Mouse (Mus musculus) hindbrain, embryonic 13.5 days (tissue): ENCODE measurements around the gene Lmbrd2. TPM values are rescaled to one million over a fixed set of nuclear protein-coding genes. Genes with fewer than 3 reads are reported as not detected.
"Not testable (repeated sequence)": the region's sequence is repeated elsewhere in the genome, so short reads cannot be mapped to it uniquely, and the experiment has no call there.

Source experiments
- ATAC-seq: fragments of 200-750 bp; cut with Nextera tagmentation; 2 replicates; pipeline ENCODE4 v1.8.0; 2017; ENCODE audit warnings: moderate TSS enrichment; ENCODE audit not compliant: low FRiP score
- H3K27ac ChIP-seq: fragments of 300-500 bp; sonication (generic); 2 replicates; pipeline ENCODE4 v1.5.1; 2015; ENCODE audit warnings: inconsistent platforms, mild to moderate bottlenecking, moderate library complexity
- H3K27me3 ChIP-seq: fragments of 300-500 bp; sonication (generic); 2 replicates; pipeline ENCODE4 v1.6.1; 2015; ENCODE audit warnings: mild to moderate bottlenecking, inconsistent platforms
- H3K36me3 ChIP-seq: fragments of 300-500 bp; sonication (generic); 2 replicates; pipeline ENCODE4 v1.6.1; 2015; ENCODE audit warnings: mild to moderate bottlenecking, inconsistent platforms
- H3K4me1 ChIP-seq: fragments of 300-500 bp; sonication (generic); replicated peaks from 2 replicates; pipeline ENCODE4 v1.6.1; 2015; ENCODE audit warnings: inconsistent platforms
- H3K4me2 ChIP-seq: fragments of 300-500 bp; sonication (generic); 2 replicates; pipeline ENCODE4 v1.6.1; 2015; ENCODE audit warnings: inconsistent platforms, mild to moderate bottlenecking, moderate library complexity
- H3K4me3 ChIP-seq: fragments of 300-500 bp; sonication (generic); 2 replicates; pipeline ENCODE4 v1.5.1; 2015; ENCODE audit warnings: mild to moderate bottlenecking, inconsistent platforms
- H3K9ac ChIP-seq: fragments of 300-500 bp; sonication (generic); 2 replicates; pipeline ENCODE4 v1.6.1; 2015; ENCODE audit warnings: mild to moderate bottlenecking, inconsistent platforms
- H3K9me3 ChIP-seq: fragments of 300-500 bp; sonication (generic); 2 replicates; pipeline ENCODE4 v1.6.1; 2016; ENCODE audit warnings: inconsistent platforms
- WGBS: fragments of 180-500 bp; shearing (Covaris S2); methylation state at CpG from one replicate; pipeline ENCODE4 v1.1.7; 2015; 5-methylcytosine and 5-hydroxymethylcytosine counted together
- polyA plus RNA-seq: library from polyadenylated mRNA; unstranded; fragments of >200 nt; fragmentation: Nextera tagmentation; extraction: Ambion mirVana; gene quantifications from 2 replicates; pipeline ENCODE4 v1.2.1, GENCODE M21; 2015

Lmbrd2 gene
- polyA plus RNA-seq, 1 experiment from 2014 or later, result 3.8 TPM

DNA sequence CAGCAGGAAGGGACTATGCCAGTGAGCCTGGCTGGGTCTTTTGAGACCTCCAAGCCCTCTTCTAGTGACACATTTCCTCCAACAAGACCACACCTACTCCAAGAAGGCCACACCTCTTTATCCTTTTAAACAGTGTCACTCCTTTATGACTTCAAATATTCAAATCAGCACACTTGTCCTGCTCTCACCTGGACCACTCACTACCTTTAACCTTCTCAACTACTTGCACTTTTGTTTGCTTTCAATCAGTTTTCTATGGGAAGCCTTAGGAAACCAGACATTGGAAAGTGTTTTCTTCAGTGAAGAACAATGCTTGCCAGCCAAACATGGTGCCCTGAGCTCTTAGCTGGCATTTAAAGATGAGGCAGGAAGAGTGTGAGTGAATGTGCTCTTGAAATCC, 15.0 kb downstream of the Lmbrd2 start, which contains the start of gene Skp2:
Gene Skp2, minus strand, starts transcription at position 101 of the 400 bp plus-strand sequence.
- Histone ChIP-seq H3K9ac (no peak within 1 kb of the TSS), H3K4me1 (no peaks in the 10 kb centered on the region), H3K27me3 (no peaks in the 10 kb centered on the region), H3K4me2 (no peak within 1 kb of the TSS), H3K9me3 (no peaks in the 10 kb centered on the region), H3K36me3 (peaks cover 52% of the 10 kb centered on the region), H3K4me3 (no peak within 1 kb of the TSS), H3K27ac (no peak within 1 kb of the TSS)
- ATAC-seq, result no peak

DNA sequence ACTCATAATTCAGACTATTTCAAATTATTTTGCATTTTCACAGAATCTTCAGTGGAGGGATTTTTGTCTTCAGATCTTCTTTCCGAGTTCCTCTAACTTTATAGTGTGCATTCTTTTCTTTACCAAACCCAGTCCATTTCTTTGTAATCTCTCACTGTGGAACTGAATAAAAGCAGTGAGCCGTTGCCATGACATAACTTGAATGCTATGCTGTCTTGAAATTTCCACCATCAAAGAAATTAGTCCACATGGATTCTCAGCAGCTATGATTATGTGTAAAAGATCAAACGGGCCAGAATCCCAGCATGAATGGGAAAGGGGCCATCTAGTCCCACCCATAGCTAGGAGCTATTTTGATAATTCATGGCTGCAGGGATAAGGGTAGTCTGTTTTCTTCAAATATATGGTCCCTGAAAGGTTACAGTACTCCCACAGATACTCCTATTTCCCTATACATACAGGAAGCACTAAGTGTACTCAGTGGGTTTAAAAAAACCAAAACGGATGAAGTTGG, 22.3 kb downstream of the Lmbrd2 start:
- H3K4me2 ChIP-seq, result no peak overlapping the region
- no peaks in the 10 kb centered on the region for H3K4me1 ChIP-seq
- H3K27me3 ChIP-seq, result no peaks in the 10 kb centered on the region
- H3K9me3 ChIP-seq, result no peaks in the 10 kb centered on the region
- no peak for ATAC-seq
- H3K36me3 ChIP-seq, result peaks cover 37% of the 10 kb centered on the region
- H3K4me3 ChIP-seq, result no peak overlapping the region
- 68% methylated on average over 4 of the region's 4 CpGs for WGBS
- no peak overlapping the region for H3K27ac ChIP-seq
- H3K9ac ChIP-seq, result no peak overlapping the region

DNA sequence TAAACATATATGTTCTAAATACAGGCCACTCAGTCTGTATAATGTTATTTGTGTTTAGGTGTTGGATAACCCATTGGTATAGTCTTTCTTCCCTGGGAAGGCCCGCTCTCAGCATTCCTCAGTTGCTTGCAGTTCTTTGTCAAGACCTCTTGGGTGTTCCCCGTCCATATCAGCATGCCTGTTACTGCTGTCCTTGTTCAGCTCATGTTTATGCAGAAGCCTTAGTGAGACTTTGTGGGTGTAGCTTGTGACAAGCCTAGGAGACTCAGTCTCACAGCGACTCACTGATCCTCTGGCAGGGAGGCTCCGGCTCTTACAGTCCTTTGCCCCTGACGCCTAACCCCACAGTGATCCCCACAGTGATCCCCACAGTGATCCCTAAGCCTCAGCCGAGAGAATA, 23.8 kb downstream of the Lmbrd2 start:
- Histone ChIP-seq H3K9me3 (no peaks in the 10 kb centered on the region), H3K4me1 (no peaks in the 10 kb centered on the region), H3K27me3 (no peaks in the 10 kb centered on the region), H3K4me2 (no peak overlapping the region), H3K36me3 (peaks cover 48% of the 10 kb centered on the region), H3K27ac (no peak overlapping the region), H3K4me3 (no peak overlapping the region), H3K9ac (no peak overlapping the region)
- whole genome bisulfite sequencing, result 48% methylated on average over 6 of the region's 6 CpGs
- no peak for ATAC-seq

DNA sequence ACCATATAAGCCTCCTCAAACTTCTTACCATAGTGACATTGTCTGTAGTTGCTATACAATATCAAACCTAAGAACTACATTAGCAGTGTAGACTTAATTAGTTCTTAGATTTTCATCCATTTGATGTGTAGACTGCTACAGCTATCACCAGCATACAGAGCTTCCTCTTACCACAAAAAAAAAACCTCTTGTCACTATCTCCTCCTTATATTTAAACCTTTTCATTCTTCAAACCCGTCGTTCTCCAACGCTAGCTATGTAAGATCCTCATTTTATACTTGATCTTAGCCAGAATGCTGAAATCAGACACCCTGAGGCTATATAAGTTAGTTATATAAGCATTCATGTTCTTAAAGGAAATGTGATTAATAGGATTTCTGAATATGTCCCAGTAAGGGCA, 36.7 kb downstream of the Lmbrd2 start:
- Histone ChIP-seq H3K4me1 (no peaks in the 10 kb centered on the region), H3K27me3 (no peaks in the 10 kb centered on the region), H3K27ac (no peak overlapping the region), H3K4me3 (no peak overlapping the region), H3K9me3 (no peaks in the 10 kb centered on the region), H3K36me3 (peaks cover 46% of the 10 kb centered on the region), H3K9ac (no peak overlapping the region), H3K4me2 (no peak overlapping the region)
- ATAC-seq, result no peak
- 96% methylated on average over 3 of the region's 3 CpGs for WGBS

DNA sequence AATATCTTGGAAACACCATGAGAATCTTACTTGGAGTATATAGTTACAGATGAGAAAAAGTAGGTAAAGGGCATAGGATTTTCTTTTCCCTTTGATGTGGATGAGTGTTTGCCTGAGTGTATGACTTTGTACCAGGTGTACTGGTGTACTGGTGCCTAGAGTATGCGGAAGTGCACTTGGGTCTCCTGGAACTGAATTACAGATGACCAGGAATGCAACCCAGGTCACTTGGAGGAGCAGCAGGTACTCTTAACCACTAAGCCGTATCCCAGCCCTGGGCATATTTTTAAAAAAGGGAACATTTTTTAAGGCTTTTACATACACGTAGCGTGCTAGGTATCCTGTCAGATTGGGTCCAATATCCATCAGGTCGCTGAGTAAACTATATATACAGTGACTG, 43.6 kb downstream of the Lmbrd2 start:
- no peaks in the 10 kb centered on the region for H3K4me1 ChIP-seq
- H3K36me3 ChIP-seq, result peaks cover 53% of the 10 kb centered on the region
- no peaks in the 10 kb centered on the region for H3K27me3 ChIP-seq
- no peak overlapping the region for H3K9ac ChIP-seq
- no peak for ATAC-seq
- no peaks in the 10 kb centered on the region for H3K9me3 ChIP-seq
- no peak overlapping the region for H3K27ac ChIP-seq
- WGBS, result 95% methylated on average over 5 of the region's 5 CpGs
- no peak overlapping the region for H3K4me3 ChIP-seq
- H3K4me2 ChIP-seq, result no peak overlapping the region

DNA sequence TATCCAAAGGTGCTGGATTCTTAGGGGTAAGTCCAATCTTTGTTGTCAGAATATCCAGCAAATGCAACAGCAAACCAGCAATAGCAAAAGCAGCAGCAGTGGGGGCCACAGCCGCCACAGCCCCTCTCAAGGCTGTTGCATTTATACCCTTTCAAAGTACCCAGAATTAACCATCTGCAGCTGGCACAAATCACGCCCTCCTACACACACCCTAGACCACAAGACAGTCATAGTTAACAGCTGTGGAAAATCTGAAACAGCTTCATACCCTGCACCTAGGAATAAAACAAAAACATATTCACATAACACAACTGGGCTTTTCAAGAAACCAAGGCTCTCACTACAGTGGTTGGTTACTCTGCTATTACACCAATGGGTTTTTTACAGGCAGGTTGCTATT, 49.4 kb downstream of the Lmbrd2 start:
- H3K4me2 ChIP-seq, result no peak overlapping the region
- H3K4me3 ChIP-seq, result no peak overlapping the region
- H3K9me3 ChIP-seq, result no peaks in the 10 kb centered on the region
- no peak overlapping the region for H3K27ac ChIP-seq
- no peak overlapping the region for H3K9ac ChIP-seq
- H3K4me1 ChIP-seq, result no peaks in the 10 kb centered on the region
- peaks cover 51% of the 10 kb centered on the region for H3K36me3 ChIP-seq
- WGBS, result 96% methylated on average over 2 of the region's 2 CpGs
- no peak for ATAC-seq
- no peaks in the 10 kb centered on the region for H3K27me3 ChIP-seq

DNA sequence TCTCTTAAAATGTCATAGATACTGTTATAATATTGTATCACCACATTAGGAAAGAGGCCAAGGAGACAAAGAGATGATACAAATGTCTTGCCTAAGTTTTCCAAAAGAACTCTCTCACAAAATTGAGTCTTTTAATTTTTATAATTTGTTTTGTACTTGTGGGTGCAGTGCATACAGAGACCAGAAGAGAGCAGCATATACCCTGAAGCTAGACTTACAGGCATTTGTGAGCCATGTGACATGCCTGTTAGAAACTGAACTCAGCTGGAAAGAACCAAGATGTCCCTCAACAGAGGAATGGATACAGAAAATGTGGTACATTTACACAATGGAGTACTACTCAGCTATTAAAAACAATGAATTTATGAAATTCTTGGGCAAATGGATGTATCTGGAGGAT, 52.3 kb downstream of the Lmbrd2 start:
- peaks cover 52% of the 10 kb centered on the region for H3K36me3 ChIP-seq
- ATAC-seq, H3K27me3 ChIP-seq, H3K4me2 ChIP-seq, H3K27ac ChIP-seq, H3K4me3 ChIP-seq, H3K9ac ChIP-seq, H3K4me1 ChIP-seq, H3K9me3 ChIP-seq: not testable (repeated sequence)

DNA sequence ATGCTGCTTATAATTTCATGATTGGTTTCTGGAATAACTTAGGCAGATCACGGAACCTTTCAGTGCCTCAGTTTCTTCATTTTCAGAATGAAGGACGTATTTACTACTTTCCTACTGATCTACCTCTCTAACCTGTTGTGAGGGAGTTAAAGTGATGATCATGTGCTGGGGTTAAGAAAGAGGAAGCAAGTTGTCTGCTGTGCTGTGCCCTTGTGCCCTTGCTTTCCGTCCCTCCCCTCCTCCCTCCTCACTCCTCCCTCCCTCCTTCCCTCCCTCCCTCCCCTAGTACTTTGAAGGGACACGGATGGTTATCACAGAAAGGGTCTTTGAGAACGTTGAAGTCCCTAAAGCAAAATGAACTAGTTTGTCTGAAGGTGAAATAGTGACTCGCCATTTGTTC, 58.1 kb downstream of the Lmbrd2 start:
- Histone ChIP-seq H3K4me3 (no peak overlapping the region), H3K27me3 (no peaks in the 10 kb centered on the region), H3K4me2 (no peak overlapping the region), H3K9ac (no peak overlapping the region), H3K36me3 (peaks cover 28% of the 10 kb centered on the region), H3K27ac (no peak overlapping the region), H3K9me3 (no peaks in the 10 kb centered on the region), H3K4me1 (no peaks in the 10 kb centered on the region)
- 64% methylated on average over 6 of the region's 6 CpGs for WGBS
- no peak for ATAC-seq

DNA sequence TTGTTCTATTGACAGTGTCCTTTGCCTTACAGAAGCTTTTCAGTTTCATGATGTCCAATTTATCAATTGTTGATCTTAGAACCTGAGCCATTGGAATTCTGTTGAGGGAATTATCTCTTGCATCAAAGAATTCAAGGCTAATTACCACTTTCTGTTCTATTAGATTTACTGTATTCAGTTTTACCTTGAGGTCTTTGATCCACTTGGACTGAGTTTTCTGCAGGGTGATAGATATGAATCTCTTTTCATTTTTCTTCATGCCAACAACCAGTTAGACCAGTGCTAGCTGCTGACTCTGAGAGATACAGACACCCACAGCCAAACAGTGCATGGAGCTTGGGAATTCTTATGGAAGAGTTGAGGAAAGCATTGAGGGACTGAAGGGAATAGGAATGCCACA, 71.5 kb downstream of the Lmbrd2 start:
- no peak for ATAC-seq
- no peaks in the 10 kb centered on the region for H3K9me3 ChIP-seq
- H3K27me3 ChIP-seq, result no peaks in the 10 kb centered on the region

DNA sequence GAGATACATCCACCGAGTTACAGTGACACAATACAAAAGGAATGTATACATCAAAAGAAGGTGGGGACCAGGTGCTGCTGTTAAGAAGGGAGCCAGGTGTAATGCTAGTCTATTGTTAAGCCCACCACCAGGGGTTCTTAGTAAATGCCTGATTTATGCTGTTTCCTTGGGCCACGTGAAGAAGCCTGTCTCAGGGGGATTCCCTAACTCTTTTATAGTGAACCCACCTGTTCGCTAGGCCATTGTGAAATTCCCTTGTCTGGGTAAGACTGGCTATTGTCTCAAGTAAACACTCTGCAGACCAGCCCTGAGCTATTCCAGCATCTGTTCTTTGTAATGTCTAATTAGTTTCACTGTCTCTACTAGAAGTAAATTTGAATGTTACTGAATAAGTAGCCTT, 72.7 kb downstream of the Lmbrd2 start:
- not testable (repeated sequence) for ATAC-seq, H3K9ac ChIP-seq
- WGBS, result 73% methylated on average over 3 of the region's 3 CpGs

More for the DNA sequence above, 71.5 kb downstream of the Lmbrd2 start:
- Histone ChIP-seq H3K4me1 (no peaks in the 10 kb centered on the region), H3K27ac (no peak overlapping the region), H3K9ac (no peak overlapping the region), H3K4me2 (no peak overlapping the region), H3K4me3 (no peak overlapping the region), H3K36me3 (no peaks in the 10 kb centered on the region)

DNA sequence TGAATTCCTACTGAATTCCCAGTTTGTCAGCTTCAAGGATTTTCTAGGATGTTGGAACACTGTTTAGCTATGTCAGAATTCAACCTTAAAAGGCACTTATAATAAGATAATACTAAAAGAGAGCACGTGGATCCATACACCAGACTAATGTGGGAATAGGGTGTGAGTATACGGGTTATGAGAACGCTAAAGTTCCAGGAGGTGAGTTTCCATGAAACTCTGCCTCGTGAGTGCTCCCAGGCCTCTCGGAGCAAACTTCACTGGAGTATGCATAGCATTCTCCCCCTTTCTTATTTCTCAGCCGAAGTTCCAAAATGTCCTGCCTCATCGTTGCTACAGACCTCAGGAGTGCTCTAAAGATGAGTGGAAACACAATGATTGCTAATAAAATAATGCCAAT, 73.1 kb downstream of the Lmbrd2 start:
- H3K4me2 ChIP-seq, H3K9ac ChIP-seq, H3K27me3 ChIP-seq, H3K36me3 ChIP-seq, ATAC-seq, H3K9me3 ChIP-seq, H3K4me1 ChIP-seq, H3K4me3 ChIP-seq, H3K27ac ChIP-seq: not testable (repeated sequence)
- 92% methylated on average over 7 of the region's 7 CpGs for WGBS

More for the DNA sequence above, 72.7 kb downstream of the Lmbrd2 start:
- not testable (repeated sequence) for H3K4me3 ChIP-seq, H3K9me3 ChIP-seq, H3K4me2 ChIP-seq, H3K27ac ChIP-seq, H3K4me1 ChIP-seq, H3K36me3 ChIP-seq, H3K27me3 ChIP-seq

DNA sequence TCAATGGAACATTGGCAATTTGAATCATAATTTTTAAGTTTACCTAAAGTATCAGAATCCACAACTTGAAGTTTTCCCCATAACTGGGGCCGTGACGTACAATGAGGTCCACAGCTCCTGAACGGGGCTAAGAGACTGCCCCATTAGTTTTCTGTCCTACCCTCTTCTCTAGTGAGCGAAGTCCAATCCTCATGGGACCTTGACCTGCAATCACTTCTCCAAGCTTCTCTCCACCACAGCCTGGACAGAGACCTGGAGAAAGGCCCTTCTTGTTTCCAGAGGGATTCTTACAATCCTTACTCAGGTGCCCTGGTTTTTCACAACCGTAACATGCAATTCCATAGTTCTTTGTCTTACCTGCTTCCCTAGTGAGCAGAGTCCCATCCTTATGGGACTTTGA, 76.1 kb downstream of the Lmbrd2 start:
- Histone ChIP-seq H3K4me2 (no peak overlapping the region), H3K27me3 (no peaks in the 10 kb centered on the region), H3K36me3 (no peaks in the 10 kb centered on the region), H3K4me3 (no peak overlapping the region), H3K9me3 (no peaks in the 10 kb centered on the region), H3K27ac (no peak overlapping the region), H3K9ac (no peak overlapping the region), H3K4me1 (no peaks in the 10 kb centered on the region)
- ATAC-seq, result no peak
- 93% methylated on average over 5 of the region's 5 CpGs for WGBS

DNA sequence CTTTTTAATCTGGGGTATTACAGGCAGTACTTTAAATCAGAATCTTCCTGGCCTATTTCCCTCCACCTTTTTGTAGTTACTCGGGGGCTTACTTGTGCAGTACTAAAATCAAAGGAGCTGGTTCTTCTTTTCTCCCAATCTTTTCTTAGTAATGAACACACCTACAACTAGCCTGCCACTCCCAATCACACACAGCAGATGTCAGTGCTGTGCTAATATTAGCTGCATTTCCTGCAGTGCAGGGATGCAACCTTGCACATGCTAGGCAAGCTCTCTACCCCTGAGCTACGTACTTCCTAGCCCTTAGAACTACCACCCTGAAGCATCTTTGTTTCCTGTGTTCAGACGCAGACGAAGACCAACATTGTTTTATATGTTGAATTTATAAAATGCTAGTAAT, 90.6 kb downstream of the Lmbrd2 start:
- ATAC-seq, result not testable (repeated sequence)

DNA sequence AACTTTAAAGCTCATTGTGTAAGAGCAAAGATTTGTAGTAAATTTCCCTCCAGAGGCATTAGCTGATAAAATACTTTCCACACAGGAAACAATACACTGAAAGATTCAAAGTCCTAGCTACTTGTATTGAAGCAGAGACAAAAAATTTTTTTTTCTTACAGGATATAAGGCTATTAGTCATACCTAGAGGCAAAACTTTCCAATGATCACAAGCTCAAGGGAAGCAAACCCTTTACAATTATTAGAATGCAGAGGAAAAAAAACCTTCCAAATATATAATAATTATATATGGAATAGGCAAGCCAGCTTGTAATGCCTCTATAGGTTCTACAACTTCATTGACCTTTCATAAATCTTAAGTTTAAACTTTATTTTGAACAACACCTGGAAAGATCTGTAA, 106.0 kb downstream of the Lmbrd2 start:
- H3K4me1 ChIP-seq, result no peaks in the 10 kb centered on the region
- no peak overlapping the region for H3K9ac ChIP-seq
- no peak for ATAC-seq
- no peaks in the 10 kb centered on the region for H3K36me3 ChIP-seq
- H3K27ac ChIP-seq, result no peak overlapping the region
- H3K9me3 ChIP-seq, result no peaks in the 10 kb centered on the region
- no peaks in the 10 kb centered on the region for H3K27me3 ChIP-seq
- H3K4me2 ChIP-seq, result no peak overlapping the region
- no peak overlapping the region for H3K4me3 ChIP-seq

More for the DNA sequence above, 90.6 kb downstream of the Lmbrd2 start:
- not testable (repeated sequence) for H3K4me2 ChIP-seq, H3K4me3 ChIP-seq, H3K9ac ChIP-seq, H3K4me1 ChIP-seq, H3K36me3 ChIP-seq, H3K9me3 ChIP-seq, H3K27me3 ChIP-seq, H3K27ac ChIP-seq
- 91% methylated on average over 4 of the region's 4 CpGs for WGBS
